Mouse (Mus musculus) right cerebral cortex, postnatal 36 days (tissue): ENCODE data around the gene Rab11fip5.

Experiments
- DNase-seq, 2 experiments: peaks; one replicate each; pipeline ENCODE4 v3.0.0; 2022; ENCODE audit warnings: low spot score in 2 of 2, mixed read lengths in 1 of 2

The Rab11fip5 gene

DNA sequence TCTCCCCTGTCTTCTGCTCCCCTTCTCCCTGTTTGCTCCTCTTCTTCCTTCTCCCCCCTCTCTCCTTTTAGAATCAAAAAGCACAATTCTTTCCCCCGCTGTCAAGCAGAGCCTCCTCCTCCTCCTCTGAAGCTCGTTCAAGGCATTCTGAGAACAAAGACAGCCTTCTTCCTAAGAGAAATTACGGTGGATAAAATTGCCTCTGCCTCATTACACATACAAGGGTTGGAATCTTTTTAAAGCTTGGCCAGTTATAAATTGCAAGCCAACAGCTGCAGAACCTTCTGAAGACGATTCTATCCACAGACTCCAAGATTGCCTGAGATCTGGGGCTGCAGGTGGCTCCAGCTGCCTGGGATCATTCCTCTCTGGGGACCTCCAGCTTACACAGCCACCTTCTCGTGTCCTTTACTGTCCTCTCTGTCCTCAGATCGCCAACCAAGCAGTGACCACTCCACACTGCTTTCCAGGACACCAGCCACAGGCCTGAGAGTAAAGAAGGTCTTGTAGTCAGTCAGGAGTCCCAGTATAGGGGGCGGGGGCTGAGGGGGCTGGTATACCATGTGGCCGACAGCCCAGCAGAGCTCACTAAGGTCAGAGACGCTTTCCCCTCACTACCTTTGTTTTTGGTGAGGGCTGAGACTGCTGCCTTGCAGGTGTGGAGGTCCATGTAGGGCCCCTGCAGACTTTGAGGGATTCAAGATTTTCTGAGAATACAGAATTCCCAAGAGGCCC, 60.2 kb downstream of the Rab11fip5 start:
- peak in 1 of 2 experiments; percentile 26 for DNase-seq

GRCm38 (mm10) chr6:85307894-85308293, 66.5 kb downstream of the Rab11fip5 start:
- DNase-seq: no peak

DNA sequence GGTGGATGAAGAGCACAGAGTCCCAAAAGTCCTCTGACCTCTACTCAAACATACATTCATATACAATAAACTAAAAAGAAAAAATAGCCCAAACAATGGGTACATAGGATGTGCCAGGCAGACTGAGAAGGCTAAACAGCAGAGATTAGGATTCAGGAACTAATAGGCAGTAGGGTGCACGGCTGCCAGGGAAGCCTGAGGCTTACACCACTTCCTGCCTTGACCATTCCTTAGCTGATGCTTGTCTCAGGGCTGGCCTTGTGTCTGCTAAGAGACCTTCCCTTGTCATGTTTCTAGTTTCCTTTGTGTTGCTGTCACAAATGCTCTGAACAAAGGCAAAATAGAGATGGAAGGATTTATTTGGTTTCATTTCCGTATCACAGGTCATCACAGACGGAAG, 68.1 kb downstream of the Rab11fip5 start:
- DNase-seq: no peak

DNA sequence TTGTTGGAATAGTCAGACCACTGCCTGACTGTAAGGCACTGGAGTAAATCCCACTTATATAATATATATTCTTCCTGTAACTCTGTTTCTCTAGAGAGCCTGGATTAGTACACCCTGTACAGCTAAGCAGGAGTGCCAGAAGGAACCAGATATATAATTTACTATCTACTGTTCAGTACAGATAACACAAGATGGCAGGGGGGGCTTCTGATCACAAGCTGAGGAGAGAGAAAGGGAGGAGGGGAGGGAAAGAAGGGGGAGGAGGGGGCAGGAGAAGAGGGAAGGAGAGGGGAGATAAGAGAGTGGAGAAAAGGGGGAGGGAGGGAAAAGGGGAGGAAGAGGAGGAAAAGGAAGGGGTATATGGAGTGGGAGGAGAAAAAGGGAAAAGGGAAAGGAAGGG, 68.6 kb downstream of the Rab11fip5 start:
- DNase-seq: no peak

DNA sequence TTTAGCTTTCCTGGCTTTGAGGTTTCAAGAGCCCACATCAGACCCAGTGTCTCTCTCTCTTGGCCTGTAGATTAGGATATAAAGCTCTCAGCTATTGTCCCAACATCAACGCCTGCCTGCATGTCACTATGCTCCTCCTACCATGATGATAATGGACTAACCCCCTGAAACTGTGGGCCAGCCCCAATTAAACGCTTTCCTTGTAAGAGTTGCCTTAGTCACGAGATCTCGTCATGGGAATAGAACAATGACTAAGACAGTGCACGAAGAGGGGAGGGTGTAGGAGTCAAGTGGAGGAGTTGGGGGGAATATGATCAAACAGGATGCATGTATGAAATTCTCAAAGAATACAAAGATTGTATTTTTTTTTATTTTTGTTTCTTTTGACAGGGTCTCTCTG, 69.5 kb downstream of the Rab11fip5 start:
- no peak for DNase-seq

DNA sequence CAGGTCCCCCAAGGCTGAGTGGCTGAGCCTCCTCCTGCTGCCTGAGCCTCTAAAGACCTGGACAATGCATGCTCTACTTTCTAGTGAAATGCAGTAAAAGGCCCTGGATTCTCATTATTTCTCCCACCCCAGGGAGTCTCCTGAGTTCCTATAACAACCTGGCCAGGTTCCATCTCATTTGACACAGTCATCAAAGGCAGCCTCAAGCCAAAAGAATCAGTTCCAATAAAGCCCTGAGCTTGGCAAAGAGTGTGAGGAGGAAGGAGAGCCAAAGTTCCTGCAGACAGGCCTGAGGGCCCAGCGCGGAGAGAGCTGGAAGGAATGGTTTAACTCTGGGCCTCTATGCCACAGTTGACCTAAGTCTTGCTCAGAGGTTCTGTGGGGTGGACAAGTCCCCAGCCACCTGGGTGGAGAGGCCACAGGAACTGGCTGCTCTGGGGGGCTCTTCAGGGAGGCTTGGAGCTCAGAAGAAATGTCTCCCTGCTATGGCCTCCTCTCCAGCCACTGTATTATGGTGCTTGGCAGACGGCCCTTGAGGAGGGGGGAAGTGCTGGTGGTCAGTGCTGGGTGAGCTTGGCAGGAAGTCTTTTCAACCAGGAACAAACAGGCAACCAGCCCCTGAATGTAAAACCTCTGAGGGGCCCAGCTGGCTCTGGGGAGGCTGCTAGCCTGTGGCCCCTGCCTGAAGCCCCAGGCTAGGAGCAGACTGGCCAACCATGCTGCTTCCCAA, 71.9 kb downstream of the Rab11fip5 start:
- peak in 1 of 2 experiments; percentile 41 for DNase-seq

- no peak for DNase-seq
Measured at GRCm38 (mm10) chr6:85295384-85296167, 78.9 kb downstream of the Rab11fip5 start.

DNA sequence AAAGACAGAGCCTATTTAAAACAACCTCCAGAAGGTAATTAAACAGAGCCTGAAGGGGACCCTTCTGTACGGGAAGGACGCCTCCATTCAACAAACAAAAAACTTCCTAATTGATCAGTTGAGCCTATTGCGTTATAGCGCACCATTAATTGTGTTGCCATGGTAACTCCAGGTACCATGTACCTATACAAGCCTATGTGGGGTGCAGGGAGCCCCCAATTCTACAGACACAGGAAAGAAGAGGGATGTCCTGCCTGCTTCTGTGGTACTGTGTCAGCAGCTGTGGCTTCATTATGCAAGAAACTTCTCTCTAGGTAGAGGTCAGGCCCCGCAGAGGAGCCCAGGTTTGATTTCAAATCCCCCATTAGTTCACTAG, 80.4 kb downstream of the Rab11fip5 start:
- no peak for DNase-seq

DNA sequence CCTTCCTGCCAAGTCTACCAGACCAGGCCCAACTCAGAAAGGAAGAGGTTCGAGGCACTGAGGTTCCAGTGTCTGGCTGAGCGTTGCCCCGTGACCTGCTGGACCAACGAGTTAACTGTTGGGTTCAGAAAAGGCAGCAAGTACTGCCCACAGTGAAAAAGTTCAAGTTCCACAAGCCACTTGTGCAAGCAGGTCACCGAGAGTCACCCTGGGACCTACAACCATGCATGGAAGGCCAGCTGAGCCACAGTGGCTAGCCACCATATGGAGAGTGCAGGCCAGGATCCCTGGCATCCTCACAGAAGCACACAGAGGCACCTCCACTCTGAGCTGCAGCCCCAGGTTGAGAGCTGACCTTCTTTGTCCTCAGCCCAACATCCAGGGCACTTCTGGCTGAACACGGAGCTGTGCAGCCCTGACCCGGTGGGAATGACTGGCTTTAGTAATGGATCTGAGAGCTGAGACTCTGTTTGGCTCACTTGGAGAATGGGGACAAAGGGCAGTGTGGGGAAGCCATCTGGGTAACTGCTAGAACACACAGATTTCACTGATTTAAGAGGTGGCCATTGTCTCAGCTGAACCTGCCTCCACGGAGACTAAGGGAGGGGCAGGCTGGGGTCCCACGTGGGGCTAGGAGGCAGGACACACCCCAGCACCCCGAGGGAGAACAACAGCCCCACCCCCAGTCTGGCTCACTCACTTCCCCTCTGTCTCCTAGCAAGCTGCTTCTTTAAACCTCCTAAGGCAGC, 81.0 kb downstream of the Rab11fip5 start:
- DNase-seq: no peak

GRCm38 (mm10) chr6:85290869-85291824, 83.3 kb downstream of the Rab11fip5 start:
- no peak for DNase-seq

DNA sequence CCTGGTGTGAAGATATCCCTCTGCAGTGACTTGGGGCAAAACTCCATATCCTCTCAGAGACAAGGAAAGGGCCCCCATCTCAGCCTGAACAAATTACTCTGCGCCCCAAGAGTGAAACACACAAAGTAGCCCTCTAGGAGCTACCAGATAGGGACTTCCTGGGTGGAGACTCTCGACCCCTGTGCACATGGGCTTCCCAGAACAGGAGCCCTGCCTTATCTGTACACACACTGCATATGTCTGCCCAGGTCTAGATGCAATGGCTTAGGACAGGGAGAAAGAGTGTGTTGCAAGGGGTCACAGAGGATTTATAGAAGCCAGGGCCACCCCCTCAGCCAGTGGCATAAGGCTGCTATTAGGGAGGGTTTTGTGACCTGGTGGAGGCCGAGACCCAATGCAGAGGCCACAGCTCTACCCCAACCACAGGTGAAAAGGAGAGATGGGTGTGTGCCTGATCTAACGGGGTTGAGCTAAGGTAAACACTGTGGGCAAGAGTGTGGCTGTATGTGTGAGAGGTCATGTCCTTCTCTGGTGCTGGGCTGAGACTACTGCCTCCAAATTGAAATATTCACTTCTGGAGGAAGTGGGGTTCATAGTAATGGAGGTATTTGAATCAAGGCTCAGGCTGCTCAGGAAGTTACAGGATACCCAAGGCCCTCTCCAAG, 86.1 kb downstream of the Rab11fip5 start:
- no peak for DNase-seq

GRCm38 (mm10) chr6:85286283-85287047, 88.0 kb downstream of the Rab11fip5 start:
- no peak for DNase-seq
